ENCODE assay signal across 8 mouse cellular contexts in genomic region chr11:84813724-84814510, GRCm38 (mm10). TPM values are rescaled to one million over a fixed set of nuclear protein-coding genes. Genes with fewer than 3 reads are reported as not detected.
DNase-seq lines count a peak whose midpoint lies in the region; ATAC-seq and TF ChIP-seq lines count a peak whose summit lies in the region.

No protein-coding gene starts in this region.

- H3K4me1 ChIP-seq in forebrain, embryonic 11.5 days (replicated peaks; ENCODE audit: control insufficient read depth, insufficient read depth, low read length): no peaks in the 10 kb centered on the region
- peaks cover 5% of the 10 kb centered on the region; the same call in 1 of the 2 replicates for H3K4me1 ChIP-seq in forebrain, embryonic 15.5 days
- H3K4me1 ChIP-seq in embryonic fibroblast, embryonic 13.5 days (ENCODE audit: control insufficient read depth, insufficient read depth, low read length): peaks cover 2% of the 10 kb centered on the region; the same call in 1 of the 2 replicates
- H3K4me1 ChIP-seq in hindbrain, embryonic 12.5 days: peaks cover 4% of the 10 kb centered on the region
- no peaks in the 10 kb centered on the region for H3K4me1 ChIP-seq in limb, embryonic 11.5 days (ENCODE audit: control insufficient read depth, insufficient read depth, low read length)
- no peaks in the 10 kb centered on the region for H3K4me1 ChIP-seq in stomach, postnatal 0 days (replicated peaks; ENCODE audit: control insufficient read depth, insufficient read depth)

- 56% methylated on average over 13 of the region's 13 CpGs for WGBS in forebrain, embryonic 11.5 days
- WGBS in forebrain, embryonic 15.5 days: 60% methylated on average over 13 of the region's 13 CpGs
- 58% methylated on average over 13 of the region's 13 CpGs for WGBS in hindbrain, embryonic 12.5 days
- WGBS in limb, embryonic 11.5 days: 55% methylated on average over 13 of the region's 13 CpGs
- WGBS in stomach, postnatal 0 days: 56% methylated on average over 13 of the region's 13 CpGs

- 0 out of 2 replicates have a peak, but pooled peaks have one; percentile 37 for ATAC-seq in forebrain, embryonic 11.5 days (replicated peaks; ENCODE audit: low FRiP score)
- no peak; the same call in 1 of the 2 replicates for ATAC-seq in forebrain, embryonic 15.5 days (replicated peaks)
- 0 out of 2 replicates have a peak, but pooled peaks have one; percentile 52 for ATAC-seq in hindbrain, embryonic 12.5 days (ENCODE audit: low FRiP score)
- no peak for ATAC-seq in limb, embryonic 11.5 days (ENCODE audit: insufficient number of reproducible peaks, low FRiP score, low TSS enrichment, low read depth)
- ATAC-seq in stomach, postnatal 0 days (ENCODE audit: low FRiP score, low TSS enrichment): no peak; the same call in 1 of the 2 replicates

- peak; percentile 92 for DNase-seq in forebrain, embryonic 11.5 days (ENCODE audit: low spot score)
- DNase-seq in adrenal gland, postnatal 10 days: peak; percentile 83
- DNase-seq in limb, embryonic 11.5 days (ENCODE audit: low spot score): peak; percentile 92
- DNase-seq in naive thymus-derived CD4-positive, alpha-beta T cell, adult 2 months (ENCODE audit: low read depth): peak; percentile 89
- DNase-seq in stomach, postnatal 0 days (ENCODE audit: low spot score): peak; percentile 81

- no peak for TF ChIP-seq EP300 in stomach, postnatal 0 days (optimal IDR thresholded peaks at IDR 0.05)

- no peak overlapping the region for H3K4me3 ChIP-seq in forebrain, embryonic 11.5 days (ENCODE audit: low read depth, low read length)
- no peak overlapping the region for H3K4me3 ChIP-seq in forebrain, embryonic 15.5 days
- H3K4me3 ChIP-seq in embryonic fibroblast, embryonic 13.5 days (ENCODE audit: insufficient read depth, low read length): no peak overlapping the region
- no peak overlapping the region for H3K4me3 ChIP-seq in hindbrain, embryonic 12.5 days
- H3K4me3 ChIP-seq in limb, embryonic 11.5 days (ENCODE audit: low read depth, low read length): no peak overlapping the region
- no peak overlapping the region for H3K4me3 ChIP-seq in stomach, postnatal 0 days (ENCODE audit: low read depth, low read length)

- H3K9ac ChIP-seq in forebrain, embryonic 11.5 days (ENCODE audit: low read length): no peak overlapping the region
- no peak overlapping the region for H3K9ac ChIP-seq in forebrain, embryonic 15.5 days (replicated peaks)
- no peak overlapping the region for H3K9ac ChIP-seq in hindbrain, embryonic 12.5 days
- H3K9ac ChIP-seq in limb, embryonic 11.5 days (ENCODE audit: low read length): no peak overlapping the region
- H3K9ac ChIP-seq in stomach, postnatal 0 days (ENCODE audit: low read length): no peak overlapping the region

- no peak overlapping the region for H3K4me2 ChIP-seq in forebrain, embryonic 11.5 days (ENCODE audit: low read depth, low read length, severe bottlenecking)
- H3K4me2 ChIP-seq in forebrain, embryonic 15.5 days (replicated peaks): no peak overlapping the region
- no peak overlapping the region for H3K4me2 ChIP-seq in hindbrain, embryonic 12.5 days (replicated peaks)
- H3K4me2 ChIP-seq in limb, embryonic 11.5 days (ENCODE audit: low read depth, severe bottlenecking): no peak overlapping the region
- no peak overlapping the region for H3K4me2 ChIP-seq in stomach, postnatal 0 days (replicated peaks; ENCODE audit: low read depth)

- H3K9me3 ChIP-seq in forebrain, embryonic 11.5 days (ENCODE audit: control insufficient read depth, low read length): no peaks in the 10 kb centered on the region
- H3K9me3 ChIP-seq in forebrain, embryonic 15.5 days: no peaks in the 10 kb centered on the region
- no peaks in the 10 kb centered on the region for H3K9me3 ChIP-seq in hindbrain, embryonic 12.5 days (replicated peaks)
- no peaks in the 10 kb centered on the region; the same call in 1 of the 2 replicates for H3K9me3 ChIP-seq in limb, embryonic 11.5 days (ENCODE audit: control insufficient read depth, low read length)
- H3K9me3 ChIP-seq in stomach, postnatal 0 days (ENCODE audit: control insufficient read depth, low read length): no peaks in the 10 kb centered on the region

- no peaks in the 10 kb centered on the region for H3K36me3 ChIP-seq in forebrain, embryonic 11.5 days (ENCODE audit: control insufficient read depth, insufficient read depth, low read length)
- H3K36me3 ChIP-seq in forebrain, embryonic 15.5 days: no peaks in the 10 kb centered on the region
- H3K36me3 ChIP-seq in hindbrain, embryonic 12.5 days: no peaks in the 10 kb centered on the region
- H3K36me3 ChIP-seq in limb, embryonic 11.5 days (ENCODE audit: control insufficient read depth, insufficient read depth, low read length): no peaks in the 10 kb centered on the region
- peaks cover 4% of the 10 kb centered on the region; the same call in 1 of the 2 replicates for H3K36me3 ChIP-seq in stomach, postnatal 0 days (ENCODE audit: control insufficient read depth, insufficient read depth, low read length)

- H3K27me3 ChIP-seq in forebrain, embryonic 11.5 days (ENCODE audit: control insufficient read depth, insufficient read depth, low read length): no peaks in the 10 kb centered on the region
- H3K27me3 ChIP-seq in forebrain, embryonic 15.5 days: no peaks in the 10 kb centered on the region
- no peaks in the 10 kb centered on the region for H3K27me3 ChIP-seq in hindbrain, embryonic 12.5 days
- no peaks in the 10 kb centered on the region for H3K27me3 ChIP-seq in limb, embryonic 11.5 days (ENCODE audit: control insufficient read depth, insufficient read depth, low read length)
- H3K27me3 ChIP-seq in stomach, postnatal 0 days (ENCODE audit: control insufficient read depth, insufficient read depth, low read length): no peaks in the 10 kb centered on the region

- no peak for TF ChIP-seq POLR2A in embryonic fibroblast, embryonic 13.5 days (IDR thresholded peaks at IDR 0.05; ENCODE audit: low read depth, low read length)

- no peak overlapping the region for H3K27ac ChIP-seq in forebrain, embryonic 11.5 days (ENCODE audit: low read depth, low read length)
- no peak overlapping the region for H3K27ac ChIP-seq in forebrain, embryonic 15.5 days (replicated peaks)
- H3K27ac ChIP-seq in embryonic fibroblast, embryonic 13.5 days (ENCODE audit: insufficient read depth, low read length): peak overlapping the region; percentile 61; the same call in 1 of the 2 replicates
- H3K27ac ChIP-seq in hindbrain, embryonic 12.5 days: no peak overlapping the region
- H3K27ac ChIP-seq in limb, embryonic 11.5 days (replicated peaks; ENCODE audit: low read depth, low read length): no peak overlapping the region
- no peak overlapping the region for H3K27ac ChIP-seq in stomach, postnatal 0 days (replicated peaks)

- peak; percentile 90; the same call in 1 of the 2 replicates for TF ChIP-seq CTCF in embryonic fibroblast, embryonic 13.5 days (IDR thresholded peaks at IDR 0.05; ENCODE audit: borderline replicate concordance, insufficient read depth, low read length)
- TF ChIP-seq CTCF in stomach, postnatal 0 days (IDR thresholded peaks at IDR 0.05; ENCODE audit: low read depth): peak; percentile 96

RNA-seq across cellular contexts. Expression of gene Mrm1, which starts 5.4 kb away (rescaled TPM):
- polyA plus RNA-seq in forebrain, embryonic 11.5 days (2014; fragmentation: Nextera tagmentation; extraction: Ambion mirVana): 12.3 and 13.7 TPM in 2 replicates
- 12.3 and 14.3 TPM in 2 replicates for polyA plus RNA-seq in forebrain, embryonic 15.5 days (2015; fragmentation: Nextera tagmentation; extraction: Ambion mirVana)
- total RNA-seq in adrenal gland, postnatal 10 days (2021): 10 to 100 TPM; 14.0 to 22.7 TPM
- polyA plus RNA-seq in embryonic fibroblast, embryonic 13.5 days (2011; ENCODE audit: insufficient read length, low read depth, missing spikeins): 5.9 and 8.4 TPM in 2 replicates
- polyA plus RNA-seq in hindbrain, embryonic 12.5 days (2016; fragmentation: Nextera tagmentation; extraction: Ambion mirVana): 7.9 and 11.0 TPM in 2 replicates
- polyA plus RNA-seq in limb, embryonic 11.5 days (2014; fragmentation: Nextera tagmentation; extraction: Ambion mirVana): 5.9 and 8.1 TPM in 2 replicates
- 9.0 and 10.3 TPM in 2 replicates for polyA plus RNA-seq in stomach, postnatal 0 days (2015; fragmentation: Nextera tagmentation; extraction: Ambion mirVana)

RNA-seq across cellular contexts. Expression of gene Dhrs11, which starts 14.9 kb away (rescaled TPM):
- polyA plus RNA-seq in forebrain, embryonic 11.5 days (2014; fragmentation: Nextera tagmentation; extraction: Ambion mirVana): 12.6 TPM in 2 replicates
- 4.4 and 4.7 TPM in 2 replicates for polyA plus RNA-seq in forebrain, embryonic 15.5 days (2015; fragmentation: Nextera tagmentation; extraction: Ambion mirVana)
- total RNA-seq in adrenal gland, postnatal 10 days (2021): 10 to 100 TPM; 40.8 to 45.8 TPM
- polyA plus RNA-seq in embryonic fibroblast, embryonic 13.5 days (2011; ENCODE audit: insufficient read length, low read depth, missing spikeins): 9.7 and 14.1 TPM in 2 replicates
- polyA plus RNA-seq in hindbrain, embryonic 12.5 days (2016; fragmentation: Nextera tagmentation; extraction: Ambion mirVana): 9.1 and 11.4 TPM in 2 replicates
- 11.2 and 13.9 TPM in 2 replicates for polyA plus RNA-seq in limb, embryonic 11.5 days (2014; fragmentation: Nextera tagmentation; extraction: Ambion mirVana)
- polyA plus RNA-seq in stomach, postnatal 0 days (2015; fragmentation: Nextera tagmentation; extraction: Ambion mirVana): 10.7 and 12.3 TPM in 2 replicates

RNA-seq across cellular contexts. Expression of gene Ggnbp2, which starts 56.7 kb away (rescaled TPM):
- polyA plus RNA-seq in forebrain, embryonic 11.5 days (2014; fragmentation: Nextera tagmentation; extraction: Ambion mirVana): 68.3 and 68.7 TPM in 2 replicates
- 72.0 and 73.8 TPM in 2 replicates for polyA plus RNA-seq in forebrain, embryonic 15.5 days (2015; fragmentation: Nextera tagmentation; extraction: Ambion mirVana)
- 10 to 100 TPM; 65.3 to 75.2 TPM for total RNA-seq in adrenal gland, postnatal 10 days (2021)
- 87.3 and 105 TPM in 2 replicates for polyA plus RNA-seq in embryonic fibroblast, embryonic 13.5 days (2011; ENCODE audit: insufficient read length, low read depth, missing spikeins)
- 76.1 and 85.0 TPM in 2 replicates for polyA plus RNA-seq in hindbrain, embryonic 12.5 days (2016; fragmentation: Nextera tagmentation; extraction: Ambion mirVana)
- 69.3 and 69.8 TPM in 2 replicates for polyA plus RNA-seq in limb, embryonic 11.5 days (2014; fragmentation: Nextera tagmentation; extraction: Ambion mirVana)
- polyA plus RNA-seq in stomach, postnatal 0 days (2015; fragmentation: Nextera tagmentation; extraction: Ambion mirVana): 40.6 and 44.5 TPM in 2 replicates

Comparison
In these comparisons a context has a peak if more than half of its experiments do, and no peak if none do; other contexts are left out.
1. ATAC-seq: peak in forebrain, embryonic 11.5 days (single experiment) and hindbrain, embryonic 12.5 days (single experiment); none in forebrain, embryonic 15.5 days (single experiment), limb, embryonic 11.5 days (single experiment) and stomach, postnatal 0 days (single experiment).
2. Peak in every context shown above with its lines, with median percentiles within 50 percentile points of each other: DNase-seq.